Mouse (Mus musculus) heart, embryonic 12.5 days (tissue): ENCODE data around the gene Cnot1. TPM values are rescaled to one million over a fixed set of nuclear protein-coding genes. Genes with fewer than 3 reads are reported as not detected.

Experiments used
- ATAC-seq: fragments of 200-750 bp; cut with Nextera tagmentation; 2 replicates; pipeline ENCODE4 v1.8.0; 2017; ENCODE audit warnings: moderate TSS enrichment, moderate library complexity; ENCODE audit not compliant: insufficient number of reproducible peaks, low FRiP score
- H3K27ac ChIP-seq: fragments of 300-500 bp; sonication (generic); 2 replicates; pipeline ENCODE4 v1.5.1; 2016; ENCODE audit warnings: mild to moderate bottlenecking, moderate library complexity; ENCODE audit not compliant: poor library complexity, severe bottlenecking
- H3K27me3 ChIP-seq: fragments of 300-500 bp; sonication (generic); replicated peaks from 2 replicates; pipeline ENCODE4 v1.6.1; 2016; ENCODE audit warnings: mild to moderate bottlenecking, moderate library complexity
- H3K36me3 ChIP-seq: fragments of 300-500 bp; sonication (generic); 2 replicates; pipeline ENCODE4 v1.6.1; 2016; ENCODE audit warnings: mild to moderate bottlenecking, moderate library complexity
- H3K4me1 ChIP-seq: fragments of 300-500 bp; sonication (generic); replicated peaks from 2 replicates; pipeline ENCODE4 v1.6.1; 2016; ENCODE audit warnings: mild to moderate bottlenecking
- H3K4me2 ChIP-seq: fragments of 300-500 bp; sonication (generic); 2 replicates; pipeline ENCODE4 v1.6.1; 2016; ENCODE audit warnings: mild to moderate bottlenecking, moderate library complexity
- H3K4me3 ChIP-seq: fragments of 300-500 bp; sonication (generic); 2 replicates; pipeline ENCODE4 v1.5.1; 2016; ENCODE audit warnings: mild to moderate bottlenecking
- H3K9ac ChIP-seq: fragments of 300-500 bp; sonication (generic); 2 replicates; pipeline ENCODE4 v1.6.1; 2016; ENCODE audit warnings: mild to moderate bottlenecking, moderate library complexity
- H3K9me3 ChIP-seq: fragments of 300-500 bp; sonication (generic); replicated peaks from 2 replicates; pipeline ENCODE4 v1.6.1; 2016; ENCODE audit warnings: mild to moderate bottlenecking, moderate library complexity
- WGBS: fragments of 180-500 bp; shearing (Covaris S2); methylation state at CpG from one replicate; pipeline ENCODE4 v1.1.7; 2016; 5-methylcytosine and 5-hydroxymethylcytosine counted together
- polyA plus RNA-seq: library from polyadenylated mRNA; unstranded; fragments of >200 nt; fragmentation: Nextera tagmentation; extraction: Ambion mirVana; gene quantifications from 2 replicates; pipeline ENCODE4 v1.2.1, GENCODE M21; 2016

The Cnot1 gene
- polyA plus RNA-seq, 1 experiment from 2014 or later = 80.7 TPM

DNA sequence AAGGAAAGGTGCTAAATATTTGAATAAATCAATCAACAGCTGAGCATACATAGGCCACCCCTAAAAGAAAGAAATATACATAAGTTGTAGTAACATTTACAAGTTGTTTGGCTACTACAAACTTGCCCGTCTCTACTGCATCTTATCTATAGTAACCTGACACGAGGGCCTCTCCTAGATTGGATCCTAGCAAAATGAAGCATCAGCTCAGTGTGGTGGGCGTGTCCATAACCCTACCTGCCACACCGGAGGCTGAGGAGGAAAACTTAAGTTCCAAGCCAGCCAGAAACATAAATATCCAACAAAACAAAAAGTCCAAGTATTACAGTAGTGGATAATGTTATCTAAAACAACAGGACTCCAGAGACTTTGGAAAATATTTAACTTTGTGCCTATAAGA lies 79.6 kb downstream of the Cnot1 start:
- 66% methylated on average over 4 of the region's 4 CpGs for WGBS
- no peak overlapping the region for H3K9ac ChIP-seq
- H3K36me3 ChIP-seq = peaks cover 86% of the 10 kb centered on the region

DNA sequence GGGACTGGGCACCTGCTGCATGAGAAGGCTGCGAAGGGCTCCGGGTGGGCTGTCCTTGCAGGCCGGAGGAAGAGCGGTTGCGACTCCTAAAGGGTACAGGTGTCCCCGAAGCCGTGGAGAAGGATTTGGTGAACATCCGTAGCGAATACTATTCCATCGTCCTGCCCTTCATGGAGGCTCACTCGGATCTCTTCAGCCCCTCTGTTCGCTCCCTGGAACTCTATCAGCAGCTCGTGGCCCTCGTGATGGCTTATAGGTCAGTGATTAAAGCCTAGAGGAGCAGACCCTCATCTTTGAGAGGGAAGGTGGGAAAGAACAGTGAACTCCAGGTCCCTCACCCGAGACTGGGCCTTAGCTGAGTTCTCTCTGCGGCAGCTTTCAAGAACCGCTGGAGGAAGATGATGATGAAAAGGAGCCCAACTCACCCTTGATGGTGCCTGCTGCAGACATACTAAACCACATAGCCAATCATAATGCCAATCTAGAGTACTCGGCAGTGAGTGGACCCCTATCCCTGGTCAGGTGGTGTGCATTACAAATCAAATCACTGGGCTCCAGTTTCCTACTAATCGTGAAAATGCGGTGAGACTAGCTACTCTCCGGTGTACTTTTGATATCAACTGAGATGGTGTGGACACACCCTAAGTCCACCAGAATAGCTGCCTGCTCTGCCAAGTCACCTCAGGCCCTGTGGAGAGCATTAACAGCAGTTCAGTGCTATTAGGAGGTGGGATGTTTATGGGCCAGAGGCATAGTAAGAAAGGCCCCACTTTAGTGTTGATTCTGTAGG lies 90.5 kb downstream of the Cnot1 start:
- Histone ChIP-seq H3K27me3 (no peaks in the 10 kb centered on the region), H3K9me3 (no peaks in the 10 kb centered on the region), H3K9ac (peak overlapping the region; percentile 90), H3K4me2 (peak overlapping the region; percentile 79), H3K4me3 (peak overlapping the region; percentile 83), H3K4me1 (peaks cover 18% of the 10 kb centered on the region), H3K36me3 (peaks cover 70% of the 10 kb centered on the region), H3K27ac (peak overlapping the region; percentile 72)
- 18% methylated on average over 21 of the region's 21 CpGs for WGBS
- no peak for ATAC-seq

More for the DNA sequence above, 79.6 kb downstream of the Cnot1 start:
- no peak overlapping the region for H3K27ac ChIP-seq
- H3K4me3 ChIP-seq = no peak overlapping the region
- no peaks in the 10 kb centered on the region for H3K9me3 ChIP-seq
- no peaks in the 10 kb centered on the region for H3K27me3 ChIP-seq
- H3K4me2 ChIP-seq = no peak overlapping the region
- no peaks in the 10 kb centered on the region for H3K4me1 ChIP-seq
- no peak for ATAC-seq

DNA sequence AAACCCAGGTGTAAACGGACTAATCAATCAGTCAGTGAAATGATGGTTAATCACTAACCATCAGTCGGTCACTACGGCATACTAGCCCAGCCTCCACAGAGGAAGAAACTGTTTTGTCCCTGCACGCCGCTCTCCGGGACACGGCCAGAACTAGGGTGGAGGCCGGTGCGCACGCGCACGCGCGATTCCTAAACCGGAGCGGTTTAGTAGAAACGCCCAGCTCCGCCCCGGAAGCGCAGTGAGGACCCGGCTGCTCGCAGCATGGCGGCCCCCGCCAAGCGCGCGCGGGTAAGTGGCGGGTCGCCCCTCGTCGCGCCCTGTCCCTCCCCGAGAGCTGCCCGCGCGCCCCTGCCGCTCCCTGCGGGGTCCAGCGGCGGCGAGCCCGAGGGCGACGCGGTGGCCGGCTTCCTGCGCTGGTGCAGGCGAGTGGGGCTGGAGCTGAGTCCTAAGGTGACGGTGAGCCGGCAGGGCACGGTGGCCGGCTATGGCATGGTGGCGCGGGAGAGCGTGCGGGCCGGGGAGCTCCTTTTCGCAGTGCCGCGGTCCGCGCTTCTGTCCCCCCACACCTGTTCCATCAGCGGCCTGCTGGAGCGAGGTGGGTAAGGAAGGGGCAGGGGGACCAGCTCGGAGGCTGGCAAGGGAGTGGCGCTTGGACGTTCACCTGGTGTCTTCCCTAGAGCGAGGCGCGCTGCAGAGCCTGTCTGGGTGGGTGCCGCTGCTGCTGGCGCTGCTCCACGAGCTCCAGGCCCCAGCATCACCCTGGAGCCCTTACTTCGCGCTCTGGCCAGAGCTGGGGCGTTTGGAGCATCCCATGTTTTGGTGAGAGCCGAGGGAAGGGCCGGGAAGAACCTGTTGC lies 91.4 kb downstream of the Cnot1 start, which contains the start of gene Setd6:
Setd6 (plus strand) TSS at position 206 of the 856 bp plus-strand sequence.
- Histone ChIP-seq H3K4me2 (peak within 1 kb of the TSS; percentile 79), H3K4me3 (peak within 1 kb of the TSS; percentile 83), H3K27ac (peak within 1 kb of the TSS; percentile 72), H3K9ac (peak within 1 kb of the TSS; percentile 90), H3K9me3 (no peaks in the 10 kb centered on the region), H3K36me3 (peaks cover 72% of the 10 kb centered on the region), H3K27me3 (no peaks in the 10 kb centered on the region), H3K4me1 (peaks cover 21% of the 10 kb centered on the region)
- peak; percentile 84 for ATAC-seq
- under 1% methylated on average over 78 of the region's 79 CpGs for WGBS

DNA sequence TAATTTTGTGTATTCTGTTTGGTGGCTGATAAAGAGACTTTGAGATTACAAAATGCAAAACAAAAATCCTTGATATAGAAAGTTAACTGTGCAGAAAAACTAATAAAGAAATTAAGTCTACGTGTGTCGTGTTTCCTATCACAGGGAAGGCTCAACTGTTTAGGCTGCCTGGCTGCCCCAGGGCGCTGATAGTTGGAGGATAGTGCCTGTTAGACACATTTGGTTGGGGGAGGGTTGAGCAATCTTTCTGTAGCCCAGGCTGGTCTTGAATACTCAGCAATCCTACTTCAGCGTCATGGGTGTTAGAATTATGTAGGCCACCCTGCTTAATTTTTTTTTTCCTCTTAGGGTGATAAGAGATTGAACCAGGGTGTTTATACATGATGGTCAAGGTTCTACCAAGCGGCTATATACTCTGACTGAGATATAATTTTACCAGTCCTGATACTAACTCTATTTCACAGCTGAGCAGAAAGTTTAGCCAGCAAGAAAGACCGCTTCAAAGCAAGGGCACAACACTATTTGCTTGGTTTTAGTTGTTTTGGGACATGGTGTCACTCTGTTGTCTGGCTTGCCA lies 92.3 kb downstream of the Cnot1 start:
- ATAC-seq = no peak
- H3K36me3 ChIP-seq = peaks cover 74% of the 10 kb centered on the region
- H3K4me1 ChIP-seq = peaks cover 31% of the 10 kb centered on the region

DNA sequence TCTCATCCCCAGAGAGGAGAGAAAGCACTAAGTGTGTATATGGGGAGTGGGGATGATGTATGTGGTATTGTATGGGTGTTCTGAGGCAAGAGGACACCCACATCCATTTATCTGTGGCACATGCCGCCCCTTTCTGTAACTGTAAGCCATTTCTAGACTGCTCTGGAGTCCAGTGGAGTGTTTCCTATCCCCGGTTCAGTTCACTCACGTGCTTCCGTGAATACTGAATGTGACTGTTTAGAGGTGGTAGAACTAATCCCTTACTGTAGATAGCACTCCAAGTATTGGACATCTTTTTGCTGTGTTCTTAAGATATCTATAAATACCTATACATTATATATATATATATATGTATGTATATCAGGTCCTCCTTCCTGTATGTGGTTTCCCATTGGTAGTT lies 92.9 kb downstream of the Cnot1 start:
- Histone ChIP-seq H3K9me3 (no peaks in the 10 kb centered on the region), H3K27ac (no peak overlapping the region), H3K27me3 (no peaks in the 10 kb centered on the region), H3K9ac (no peak overlapping the region), H3K36me3 (peaks cover 74% of the 10 kb centered on the region), H3K4me3 (no peak overlapping the region), H3K4me2 (no peak overlapping the region), H3K4me1 (peaks cover 37% of the 10 kb centered on the region)
- ATAC-seq = no peak
- 84% methylated on average over 4 of the region's 4 CpGs for WGBS

More for the DNA sequence above, 92.3 kb downstream of the Cnot1 start:
- Histone ChIP-seq H3K27me3 (no peaks in the 10 kb centered on the region), H3K4me2 (peak overlapping the region; percentile 79), H3K9me3 (no peaks in the 10 kb centered on the region), H3K9ac (peak overlapping the region; percentile 90; the same call in 1 of the 2 replicates), H3K4me3 (peak overlapping the region; percentile 83), H3K27ac (peak overlapping the region; percentile 72; the same call in 1 of the 2 replicates)
- 65% methylated on average over 6 of the region's 6 CpGs for WGBS

DNA sequence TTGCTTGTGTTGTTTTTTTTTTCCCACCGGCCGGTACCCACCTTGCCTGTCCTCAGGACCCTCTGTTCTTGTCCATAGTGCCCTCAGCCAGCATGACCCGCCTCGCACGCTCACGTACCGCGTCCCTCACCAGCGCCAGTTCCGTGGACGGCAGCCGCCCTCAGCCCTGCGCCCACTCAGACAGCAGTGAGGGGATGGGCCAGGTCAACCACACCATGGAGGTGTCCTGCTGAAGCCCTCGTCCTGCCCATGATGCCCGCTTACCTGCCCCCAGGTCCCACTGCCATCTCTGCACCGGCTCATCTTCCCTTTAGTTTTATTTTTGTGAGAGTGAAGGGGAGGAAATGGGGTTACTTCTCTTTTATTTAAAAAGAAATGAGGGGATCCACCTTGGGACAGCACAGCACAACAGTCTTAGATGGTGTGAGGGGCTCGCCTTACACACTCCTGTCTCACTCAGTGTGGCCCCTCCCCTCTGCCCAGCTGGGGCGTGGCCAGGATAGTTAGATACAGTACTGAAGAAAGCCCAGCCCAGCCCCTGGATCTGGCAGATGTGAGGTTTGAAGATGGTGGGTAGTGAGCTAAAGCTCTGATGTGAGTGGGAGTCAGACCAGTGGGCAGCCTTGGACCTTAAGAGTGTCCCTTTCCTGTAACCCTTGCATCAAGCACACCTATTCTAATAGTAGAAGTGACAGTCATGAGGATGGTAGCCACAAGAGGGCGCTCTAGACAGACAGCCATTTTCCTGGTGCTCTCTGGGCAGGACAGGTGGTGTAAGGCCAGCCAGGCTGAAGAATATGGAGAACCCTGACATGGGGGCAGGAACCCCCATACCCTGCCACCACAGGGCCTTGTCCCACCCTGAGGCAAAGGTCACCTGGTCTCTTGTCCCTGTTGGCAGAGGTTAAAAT lies 93.9 kb downstream of the Cnot1 start:
- H3K9me3 ChIP-seq = no peaks in the 10 kb centered on the region
- no peak overlapping the region for H3K4me3 ChIP-seq
- no peak overlapping the region for H3K4me2 ChIP-seq
- H3K27ac ChIP-seq = no peak overlapping the region
- 76% methylated on average over 19 of the region's 19 CpGs for WGBS
- H3K27me3 ChIP-seq = no peaks in the 10 kb centered on the region
- H3K4me1 ChIP-seq = peaks cover 45% of the 10 kb centered on the region
- no peak for ATAC-seq
- no peak overlapping the region for H3K9ac ChIP-seq
- peaks cover 74% of the 10 kb centered on the region for H3K36me3 ChIP-seq

DNA sequence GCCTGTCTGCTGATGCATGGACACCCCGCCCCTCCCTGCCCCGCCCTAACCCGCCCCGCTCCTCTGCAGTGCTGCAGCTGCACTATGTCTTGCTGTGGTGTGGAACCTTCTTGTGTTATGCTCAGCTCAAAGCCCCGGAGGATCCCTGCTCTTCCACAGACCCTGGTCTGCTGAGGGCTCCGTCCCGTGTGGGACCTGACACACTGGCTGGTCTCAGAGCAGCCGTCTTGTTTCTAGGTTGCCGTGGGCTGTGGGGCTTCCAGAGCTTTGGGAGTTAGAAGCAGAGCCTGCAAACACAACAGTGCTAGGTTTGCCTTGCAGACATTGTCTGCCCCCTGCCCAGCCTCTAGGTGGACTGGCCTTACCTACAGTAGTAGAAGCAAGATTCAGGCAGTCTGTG lies 94.9 kb downstream of the Cnot1 start:
- H3K9me3 ChIP-seq = no peaks in the 10 kb centered on the region
- no peak overlapping the region for H3K4me3 ChIP-seq
- H3K27me3 ChIP-seq = no peaks in the 10 kb centered on the region
- no peak overlapping the region; the same call in 1 of the 2 replicates for H3K27ac ChIP-seq
- 80% methylated on average over 9 of the region's 9 CpGs for WGBS
- ATAC-seq = no peak
- peaks cover 45% of the 10 kb centered on the region for H3K4me1 ChIP-seq
- peaks cover 74% of the 10 kb centered on the region for H3K36me3 ChIP-seq
- H3K4me2 ChIP-seq = no peak overlapping the region
- H3K9ac ChIP-seq = no peak overlapping the region

DNA sequence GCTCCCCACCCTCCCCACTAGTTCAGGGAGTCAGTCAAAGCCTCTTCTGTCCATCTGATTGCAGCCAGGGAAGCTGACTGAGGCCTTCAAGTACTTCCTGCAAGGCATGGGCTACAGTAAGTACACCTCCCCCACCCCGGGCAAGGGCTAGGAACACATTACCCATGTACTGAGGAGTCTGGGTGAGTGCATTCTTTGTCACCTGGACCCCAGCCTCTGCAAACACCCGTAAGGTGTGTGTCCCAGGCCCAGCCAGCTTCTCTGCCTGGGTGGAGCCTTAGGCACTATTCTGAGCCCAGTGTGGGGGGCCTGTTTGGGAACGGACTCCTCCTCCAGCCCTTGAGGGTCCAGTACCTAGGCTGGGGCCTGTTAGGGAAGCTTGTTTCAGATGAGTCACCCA lies 96.2 kb downstream of the Cnot1 start:
- 48% methylated on average over 3 of the region's 3 CpGs for WGBS
- Histone ChIP-seq H3K9me3 (no peaks in the 10 kb centered on the region), H3K27ac (peak overlapping the region; percentile 62; the same call in 1 of the 2 replicates)

DNA sequence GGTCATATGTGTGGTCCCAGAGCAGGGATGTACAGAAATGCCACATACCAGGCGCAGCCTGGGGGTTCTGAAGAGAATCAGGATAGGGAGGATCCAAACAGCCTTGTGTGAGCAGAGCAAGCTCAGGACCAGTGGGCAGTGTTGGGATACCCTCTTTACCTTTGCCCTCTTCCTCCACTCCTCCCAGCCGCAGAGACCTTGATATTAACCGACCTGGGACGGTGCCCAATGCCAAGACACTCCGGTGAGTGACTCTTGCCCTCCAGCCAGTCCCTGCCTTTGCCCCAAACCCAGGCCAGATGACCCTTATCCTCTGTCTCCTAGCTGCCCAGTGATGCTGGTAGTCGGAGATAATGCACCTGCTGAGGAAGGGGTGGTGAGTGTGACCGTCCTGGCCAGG lies 97.7 kb downstream of the Cnot1 start:
- Histone ChIP-seq H3K27ac (no peak overlapping the region), H3K36me3 (peaks cover 93% of the 10 kb centered on the region), H3K4me1 (peaks cover 39% of the 10 kb centered on the region), H3K27me3 (no peaks in the 10 kb centered on the region), H3K4me3 (no peak overlapping the region), H3K9me3 (no peaks in the 10 kb centered on the region), H3K9ac (no peak overlapping the region), H3K4me2 (no peak overlapping the region)
- no peak for ATAC-seq
- WGBS = 81% methylated on average over 7 of the region's 7 CpGs

More for the DNA sequence above, 96.2 kb downstream of the Cnot1 start:
- H3K4me3 ChIP-seq = no peak overlapping the region
- no peak overlapping the region for H3K9ac ChIP-seq
- ATAC-seq = no peak
- H3K4me2 ChIP-seq = no peak overlapping the region
- no peaks in the 10 kb centered on the region for H3K27me3 ChIP-seq
- peaks cover 33% of the 10 kb centered on the region for H3K4me1 ChIP-seq
- H3K36me3 ChIP-seq = peaks cover 83% of the 10 kb centered on the region

DNA sequence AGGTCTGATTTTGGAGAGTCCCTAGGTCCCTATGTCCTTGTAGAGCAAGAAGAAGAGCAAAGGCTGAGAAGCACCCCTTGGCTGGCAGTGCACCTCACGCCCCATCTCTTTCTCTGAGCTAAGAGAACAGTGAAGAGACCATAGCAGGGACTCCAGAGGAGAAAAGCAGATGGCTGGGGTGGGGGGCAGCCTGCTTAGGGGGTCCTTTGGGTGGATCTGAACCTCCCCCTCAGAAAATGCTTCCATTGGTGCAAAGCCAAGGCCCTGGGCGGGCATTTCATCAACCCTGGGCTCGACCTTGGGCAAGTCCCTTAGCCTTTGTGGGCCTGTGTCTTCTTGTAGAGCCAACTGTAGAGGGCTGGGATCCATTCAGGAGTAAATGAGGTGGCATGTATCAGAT lies 102.7 kb downstream of the Cnot1 start:
- peaks cover 38% of the 10 kb centered on the region for H3K4me1 ChIP-seq
- H3K27me3 ChIP-seq = peaks cover 12% of the 10 kb centered on the region
- peaks cover 45% of the 10 kb centered on the region for H3K36me3 ChIP-seq
- no peak for ATAC-seq
- H3K4me2 ChIP-seq = peak overlapping the region; percentile 85
- 87% methylated on average over 3 of the region's 3 CpGs for WGBS
- no peaks in the 10 kb centered on the region for H3K9me3 ChIP-seq
- H3K9ac ChIP-seq = peak overlapping the region; percentile 91
- H3K4me3 ChIP-seq = peak overlapping the region; percentile 84
- peak overlapping the region; percentile 91; the same call in 1 of the 2 replicates for H3K27ac ChIP-seq
